Mouse (Mus musculus): ENCODE measurements at regions not wholly inside any gene's neighbourhood (a gene's known extent, or its start where the extent isn't known, plus 50 kb on each side); places are given as distances from the start of the nearest gene placed in this dataset.

DNA sequence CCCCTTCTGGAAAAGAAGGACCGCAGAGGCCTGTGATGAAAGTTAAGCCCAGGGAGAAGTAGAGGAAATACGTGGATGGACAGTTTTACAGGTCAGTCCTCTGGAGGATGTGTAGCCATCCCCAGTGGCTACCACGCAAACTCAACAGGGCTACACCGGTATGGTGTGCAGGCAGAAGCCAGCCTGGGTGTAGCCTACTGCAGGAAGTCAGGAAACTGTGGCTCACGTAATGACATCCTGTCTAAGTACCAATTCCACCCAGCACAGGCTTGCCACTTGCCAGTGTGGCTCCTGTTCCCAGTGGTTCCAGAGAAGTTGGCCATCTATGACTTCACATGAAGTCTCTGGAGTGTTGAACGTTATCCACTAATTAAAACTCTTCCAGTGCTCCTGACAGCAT is 105.0 kb downstream of the Plxna1 start:
- no peak for ATAC-seq (ENCODE audit: low read depth)
- Histone ChIP-seq H3K4me2 (ENCODE audit: low read depth, low read length) (no peak overlapping the region), H3K27ac (ENCODE audit: low read depth, low read length) (no peak overlapping the region), H3K9me3 (ENCODE audit: control insufficient read depth, low read length) (no peaks in the 10 kb centered on the region), H3K9ac (replicated peaks; ENCODE audit: low read depth, low read length) (no peak overlapping the region), H3K4me3 (ENCODE audit: low read depth, low read length) (no peak overlapping the region), H3K27me3 (ENCODE audit: control insufficient read depth, insufficient read depth, low read length) (no peaks in the 10 kb centered on the region), H3K4me1 (ENCODE audit: control insufficient read depth, insufficient read depth, low read length) (0 out of 2 replicates have a peak, but pooled peaks cover 4% of the 10 kb centered on the region), H3K36me3 (ENCODE audit: control insufficient read depth, insufficient read depth, low read length) (no peaks in the 10 kb centered on the region)
- 86% methylated on average over 6 of the region's 6 CpGs for WGBS

DNA sequence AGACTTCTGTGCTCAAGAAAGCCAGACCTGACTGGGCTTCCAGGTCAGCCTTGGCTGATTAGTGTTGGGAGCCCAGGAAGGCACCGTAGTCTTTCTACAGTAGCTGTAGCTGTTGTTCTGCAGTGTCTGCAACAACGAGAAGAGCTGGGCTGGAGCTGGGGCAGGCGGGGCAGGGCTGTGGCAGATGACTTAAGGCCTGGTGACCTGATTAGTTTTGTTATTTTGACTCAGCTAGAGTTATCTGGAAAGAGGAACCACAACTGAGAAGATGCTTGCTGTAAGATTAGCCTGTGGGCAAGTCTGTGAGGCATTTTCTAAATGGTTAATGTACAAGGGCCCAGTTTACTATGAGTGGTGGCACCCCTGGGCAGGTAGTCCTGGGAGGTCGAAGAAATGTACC is 104.3 kb downstream of the Plxna1 start:
- no peak for ATAC-seq (ENCODE audit: low read depth)
- Histone ChIP-seq H3K9ac (replicated peaks; ENCODE audit: low read depth, low read length) (no peak overlapping the region), H3K27ac (ENCODE audit: low read depth, low read length) (no peak overlapping the region), H3K4me1 (ENCODE audit: control insufficient read depth, insufficient read depth, low read length) (0 out of 2 replicates have a peak, but pooled peaks cover 4% of the 10 kb centered on the region), H3K36me3 (ENCODE audit: control insufficient read depth, insufficient read depth, low read length) (no peaks in the 10 kb centered on the region), H3K27me3 (ENCODE audit: control insufficient read depth, insufficient read depth, low read length) (no peaks in the 10 kb centered on the region), H3K4me2 (ENCODE audit: low read depth, low read length) (no peak overlapping the region), H3K4me3 (ENCODE audit: low read depth, low read length) (no peak overlapping the region), H3K9me3 (ENCODE audit: control insufficient read depth, low read length) (no peaks in the 10 kb centered on the region)
- 72% methylated on average over 4 of the region's 4 CpGs for WGBS

GRCm38 (mm10) chr6:89259406-89259994 is 102.9 kb downstream of the Plxna1 start:
- no peak for ATAC-seq (ENCODE audit: low read depth)
- no peaks in the 10 kb centered on the region for H3K9me3 ChIP-seq (ENCODE audit: control insufficient read depth, low read length)
- H3K4me3 ChIP-seq (ENCODE audit: low read depth, low read length): no peak overlapping the region
- H3K9ac ChIP-seq (replicated peaks; ENCODE audit: low read depth, low read length): no peak overlapping the region
- H3K27ac ChIP-seq (ENCODE audit: low read depth, low read length): no peak overlapping the region
- WGBS: 74% methylated on average over 11 of the region's 11 CpGs
- H3K36me3 ChIP-seq (ENCODE audit: control insufficient read depth, insufficient read depth, low read length): no peaks in the 10 kb centered on the region
- H3K27me3 ChIP-seq (ENCODE audit: control insufficient read depth, insufficient read depth, low read length): no peaks in the 10 kb centered on the region
- no peaks in the 10 kb centered on the region for H3K4me1 ChIP-seq (ENCODE audit: control insufficient read depth, insufficient read depth, low read length)
- no peak overlapping the region for H3K4me2 ChIP-seq (ENCODE audit: low read depth, low read length)

- H3K27me3 ChIP-seq (ENCODE audit: control insufficient read depth, insufficient read depth, low read length): no peaks in the 10 kb centered on the region
- 81% methylated on average over 4 of the region's 4 CpGs for WGBS
- ATAC-seq (ENCODE audit: low read depth): no peak
- H3K4me2 ChIP-seq (ENCODE audit: low read depth, low read length): no peak overlapping the region
- H3K27ac ChIP-seq (ENCODE audit: low read depth, low read length): no peak overlapping the region
- no peak overlapping the region for H3K4me3 ChIP-seq (ENCODE audit: low read depth, low read length)
- H3K9ac ChIP-seq (replicated peaks; ENCODE audit: low read depth, low read length): no peak overlapping the region
- H3K9me3 ChIP-seq (ENCODE audit: control insufficient read depth, low read length): no peaks in the 10 kb centered on the region
- H3K4me1 ChIP-seq (ENCODE audit: control insufficient read depth, insufficient read depth, low read length): no peaks in the 10 kb centered on the region
- H3K36me3 ChIP-seq (ENCODE audit: control insufficient read depth, insufficient read depth, low read length): no peaks in the 10 kb centered on the region
Measured at GRCm38 (mm10) chr6:89262958-89263357, 99.5 kb downstream of the Plxna1 start.

DNA sequence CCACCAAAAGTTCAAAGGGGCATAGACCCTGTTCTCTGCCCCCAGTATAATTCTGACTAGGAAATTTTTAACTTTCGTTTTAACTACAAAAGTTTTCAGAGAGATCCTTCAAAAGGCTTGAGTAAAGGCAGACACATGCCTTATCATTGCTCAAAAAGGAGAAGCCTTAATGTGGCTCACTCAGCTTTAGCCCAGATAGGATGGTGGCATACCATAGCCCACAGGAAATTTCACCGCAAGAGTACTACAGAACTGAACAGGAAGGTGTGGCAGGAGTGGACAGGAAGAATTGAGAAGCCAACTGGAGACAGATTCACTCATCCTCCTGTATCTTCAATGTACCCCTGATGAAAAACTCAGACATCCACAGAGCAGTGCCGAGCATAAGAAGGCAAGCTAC is 97.1 kb downstream of the Plxna1 start:
- 83% methylated on average over 3 of the region's 3 CpGs for WGBS
- Histone ChIP-seq H3K4me1 (ENCODE audit: control insufficient read depth, insufficient read depth, low read length) (no peaks in the 10 kb centered on the region), H3K9ac (replicated peaks; ENCODE audit: low read depth, low read length) (no peak overlapping the region), H3K9me3 (ENCODE audit: control insufficient read depth, low read length) (no peaks in the 10 kb centered on the region), H3K36me3 (ENCODE audit: control insufficient read depth, insufficient read depth, low read length) (no peaks in the 10 kb centered on the region), H3K27me3 (ENCODE audit: control insufficient read depth, insufficient read depth, low read length) (no peaks in the 10 kb centered on the region), H3K27ac (ENCODE audit: low read depth, low read length) (no peak overlapping the region), H3K4me2 (ENCODE audit: low read depth, low read length) (no peak overlapping the region), H3K4me3 (ENCODE audit: low read depth, low read length) (no peak overlapping the region)
- no peak for ATAC-seq (ENCODE audit: low read depth)
